Mouse (Mus musculus): ENCODE measurements at regions not wholly inside any gene's neighbourhood (a gene's known extent, or its start where the extent isn't known, plus 50 kb on each side); places are given as distances from the start of the nearest gene placed in this dataset.

- no peak for DNase-seq (ENCODE audit: low spot score in 2 of 2)
These were observed 265.2 kb upstream of the Sox2 start for GRCm38 (mm10) chr3:34384965-34385505.

- DNase-seq (ENCODE audit: low spot score in 2 of 2): no peak
These were observed 272.3 kb upstream of the Sox2 start for GRCm38 (mm10) chr3:34377913-34378312.

- no peak for DNase-seq (ENCODE audit: low spot score in 2 of 2)
These were observed 272.9 kb upstream of the Sox2 start for GRCm38 (mm10) chr3:34377329-34377728.

- no peak for DNase-seq (ENCODE audit: low spot score in 2 of 2)
These were observed 278.8 kb upstream of the Sox2 start for GRCm38 (mm10) chr3:34371418-34371817.

GRCm38 (mm10) chr3:34338100-34338499 is 257.0 kb upstream of the Dnajc19 start:
- DNase-seq (ENCODE audit: low spot score in 2 of 2): no peak

GRCm38 (mm10) chr3:34333555-34333954 is 252.4 kb upstream of the Dnajc19 start:
- DNase-seq (ENCODE audit: low spot score in 2 of 2): no peak

- DNase-seq (ENCODE audit: low spot score in 2 of 2): no peak
These were observed 250.8 kb upstream of the Dnajc19 start for GRCm38 (mm10) chr3:34331889-34332276.

- no peak for DNase-seq (ENCODE audit: low spot score in 2 of 2)
These were observed 250.1 kb upstream of the Dnajc19 start for GRCm38 (mm10) chr3:34330970-34331888.

GRCm38 (mm10) chr3:34328865-34329264 is 247.7 kb upstream of the Dnajc19 start:
- DNase-seq (ENCODE audit: low spot score in 2 of 2): peak; percentile 11 to 66

GRCm38 (mm10) chr3:34325669-34326068 is 244.5 kb upstream of the Dnajc19 start:
- no peak for DNase-seq (ENCODE audit: low spot score in 2 of 2)

- DNase-seq (ENCODE audit: low spot score in 2 of 2): no peak
These were observed 241.5 kb upstream of the Dnajc19 start for GRCm38 (mm10) chr3:34322527-34323210.

GRCm38 (mm10) chr3:34314798-34315197 is 233.7 kb upstream of the Dnajc19 start:
- DNase-seq (ENCODE audit: low spot score in 2 of 2): no peak

GRCm38 (mm10) chr3:34314393-34314792 is 233.3 kb upstream of the Dnajc19 start:
- DNase-seq (ENCODE audit: low spot score in 2 of 2): no peak

GRCm38 (mm10) chr3:34311944-34312343 is 230.8 kb upstream of the Dnajc19 start:
- DNase-seq (ENCODE audit: low spot score in 2 of 2): no peak

GRCm38 (mm10) chr3:34299637-34300036 is 218.5 kb upstream of the Dnajc19 start:
- no peak for DNase-seq (ENCODE audit: low spot score in 2 of 2)

GRCm38 (mm10) chr3:34287836-34288235 is 206.7 kb upstream of the Dnajc19 start:
- DNase-seq (ENCODE audit: low spot score in 2 of 2): peak in 1 of 2 experiments; percentile 35

- peak in 1 of 2 experiments; percentile 14 for DNase-seq (ENCODE audit: low spot score in 2 of 2)
These were observed 189.0 kb upstream of the Dnajc19 start for GRCm38 (mm10) chr3:34270154-34270553.

- peak; percentile 13 to 54 for DNase-seq (ENCODE audit: low spot score in 2 of 2)
These were observed 185.3 kb upstream of the Dnajc19 start for GRCm38 (mm10) chr3:34266462-34266861.

GRCm38 (mm10) chr3:34264811-34265210 is 183.7 kb upstream of the Dnajc19 start:
- no peak for DNase-seq (ENCODE audit: low spot score in 2 of 2)

GRCm38 (mm10) chr3:34252730-34253337 is 171.7 kb upstream of the Dnajc19 start:
- no peak for DNase-seq (ENCODE audit: low spot score in 2 of 2)

GRCm38 (mm10) chr3:34242126-34242525 is 161.0 kb upstream of the Dnajc19 start:
- DNase-seq (ENCODE audit: low spot score in 2 of 2): no peak

GRCm38 (mm10) chr3:34239978-34240377 is 158.9 kb upstream of the Dnajc19 start:
- peak; percentile 10 to 26 for DNase-seq (ENCODE audit: low spot score in 2 of 2)
